Mouse (Mus musculus): ENCODE results near the gene Heatr5b. TPM values are rescaled to one million over a fixed set of nuclear protein-coding genes. Genes with fewer than 3 reads are reported as not detected.

The Heatr5b gene
- total RNA-seq, 4 experiments from 2014 or later = 6.4 to 9.1 (median 8.1) TPM

DNA sequence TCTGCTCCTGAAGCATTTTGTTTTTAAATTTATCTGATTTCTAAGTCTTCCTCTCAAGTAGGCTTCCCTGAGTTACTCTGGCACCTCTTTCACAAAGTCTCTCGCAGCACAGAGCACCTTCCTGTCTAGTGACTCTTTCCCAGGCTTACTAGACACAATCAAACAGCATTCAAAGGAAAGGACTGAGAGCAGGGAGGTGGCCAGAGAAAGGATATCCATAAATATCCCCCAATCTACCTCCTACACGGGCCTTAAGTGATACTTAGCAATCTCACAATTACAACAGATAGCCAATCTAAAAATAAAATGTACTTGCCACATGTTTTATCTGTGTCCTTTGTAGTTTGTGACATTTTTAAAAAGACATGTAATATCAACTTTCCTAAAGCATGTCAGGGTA lies 66.2 kb downstream of the Heatr5b start:
- no peak for DNase-seq (ENCODE audit: low spot score in 2 of 2)

DNA sequence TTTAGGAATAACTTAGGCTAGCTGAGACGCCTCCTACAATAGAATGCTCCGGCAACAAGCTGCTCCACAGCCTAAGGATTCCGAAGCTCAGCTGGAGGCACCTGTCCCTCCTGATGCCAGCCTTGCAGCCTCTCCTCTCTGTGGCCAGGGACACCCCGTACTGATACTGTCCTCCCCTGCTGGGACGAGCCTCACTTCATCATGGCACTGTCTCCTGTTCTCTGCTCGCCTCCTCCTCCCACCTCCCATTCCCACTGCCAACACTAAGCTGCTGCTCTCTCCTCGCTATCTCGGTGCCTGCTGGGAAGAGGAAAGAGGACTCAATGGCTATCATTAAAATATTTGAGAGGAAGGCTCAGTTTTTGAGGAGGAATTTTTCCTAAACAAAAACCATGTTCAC lies 67.6 kb downstream of the Heatr5b start:
- no peak for DNase-seq (ENCODE audit: low spot score in 2 of 2)

DNA sequence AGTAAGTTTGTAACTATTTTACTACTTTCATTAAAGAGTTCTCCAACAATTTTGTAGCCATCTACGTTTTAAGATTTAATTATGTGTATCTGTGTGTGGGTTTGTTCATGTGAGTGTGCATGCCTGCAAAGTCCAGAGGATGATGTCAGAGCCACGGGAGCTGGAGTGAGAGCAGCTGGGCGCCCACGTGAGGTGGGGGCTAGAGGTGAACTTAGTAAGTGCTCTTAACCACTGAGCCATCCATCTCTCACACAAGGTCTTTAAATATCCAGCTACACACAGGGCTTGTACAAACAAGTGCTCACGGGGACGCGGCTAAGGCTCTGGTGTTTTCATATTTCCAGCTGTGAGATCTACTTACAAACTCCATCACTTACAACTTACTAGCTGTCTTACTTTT lies 69.1 kb downstream of the Heatr5b start:
- DNase-seq (ENCODE audit: low spot score in 2 of 2) = no peak

DNA sequence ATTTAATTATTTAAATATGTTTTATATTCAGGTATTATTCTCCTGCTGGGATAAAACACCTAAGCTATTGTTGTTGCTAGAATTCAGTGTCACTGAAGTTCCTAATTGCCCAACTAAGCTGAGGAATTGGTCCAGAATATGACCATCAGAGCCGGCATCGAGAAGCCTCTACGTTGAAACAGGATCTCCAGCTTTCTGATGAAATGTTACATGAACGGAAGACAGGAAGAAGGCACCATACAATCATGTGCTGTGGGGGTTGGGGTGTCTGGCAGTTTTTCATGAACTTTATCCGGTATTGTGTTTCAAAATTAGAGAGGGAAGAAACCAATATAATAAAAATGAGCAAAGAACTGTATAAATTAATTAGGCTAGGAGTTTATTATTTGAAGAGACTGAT lies 71.9 kb downstream of the Heatr5b start:
- DNase-seq (ENCODE audit: low spot score in 2 of 2) = no peak

DNA sequence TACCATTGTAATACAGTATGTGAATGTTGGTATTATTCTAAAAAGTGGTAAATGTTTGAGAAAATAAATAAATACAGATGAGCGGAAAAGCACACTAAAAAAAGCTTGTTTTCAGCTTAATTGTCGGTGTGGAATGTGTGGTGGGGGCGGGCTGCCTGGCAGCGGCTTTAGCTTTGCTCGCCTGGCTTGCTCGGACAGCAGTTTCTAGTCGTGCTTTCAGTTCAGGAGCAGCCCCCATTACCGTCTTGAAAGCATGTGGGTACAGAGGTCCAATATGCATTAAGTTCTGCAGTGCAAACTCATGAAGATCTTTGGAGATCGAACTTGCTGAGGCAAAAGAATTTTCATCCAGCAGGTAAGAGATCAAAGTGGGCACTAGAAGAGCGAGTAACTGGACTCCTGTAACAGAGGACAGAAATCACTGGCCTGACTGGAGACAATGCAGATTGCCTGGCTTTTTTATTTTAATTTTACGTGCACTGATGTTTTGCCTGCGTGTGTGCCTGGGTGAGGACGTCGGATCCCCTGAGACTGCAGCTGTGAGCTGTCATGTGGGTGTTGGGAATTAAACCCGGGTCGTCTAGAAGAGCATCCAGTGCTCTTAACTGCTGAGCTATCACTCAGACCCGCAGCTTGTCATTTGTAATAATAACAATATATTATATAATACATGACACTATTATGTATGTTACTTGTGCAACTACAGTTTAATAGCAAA lies 82.1 kb downstream of the Heatr5b start:
- no peak for DNase-seq (ENCODE audit: low spot score in 2 of 2)

DNA sequence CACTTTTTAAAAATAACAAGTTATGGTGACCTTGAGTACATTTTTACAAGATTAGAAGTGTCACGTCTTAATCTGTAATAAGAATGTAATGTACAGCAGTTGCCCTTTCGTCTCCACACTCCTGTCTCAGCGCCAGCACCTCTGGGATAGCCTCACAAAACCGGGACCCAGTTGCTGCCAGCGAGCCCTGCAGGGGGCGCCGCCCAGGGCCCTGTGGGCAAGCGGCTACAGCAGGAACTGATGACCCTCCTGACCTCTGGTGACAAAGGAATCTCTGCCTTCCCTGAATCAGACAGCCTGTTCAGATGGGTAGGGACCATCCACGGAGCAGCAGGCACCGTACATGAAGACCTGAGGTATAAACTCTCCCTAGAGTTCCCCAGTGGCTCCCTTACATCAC lies 83.1 kb downstream of the Heatr5b start:
- DNase-seq (ENCODE audit: low spot score in 2 of 2) = no peak

DNA sequence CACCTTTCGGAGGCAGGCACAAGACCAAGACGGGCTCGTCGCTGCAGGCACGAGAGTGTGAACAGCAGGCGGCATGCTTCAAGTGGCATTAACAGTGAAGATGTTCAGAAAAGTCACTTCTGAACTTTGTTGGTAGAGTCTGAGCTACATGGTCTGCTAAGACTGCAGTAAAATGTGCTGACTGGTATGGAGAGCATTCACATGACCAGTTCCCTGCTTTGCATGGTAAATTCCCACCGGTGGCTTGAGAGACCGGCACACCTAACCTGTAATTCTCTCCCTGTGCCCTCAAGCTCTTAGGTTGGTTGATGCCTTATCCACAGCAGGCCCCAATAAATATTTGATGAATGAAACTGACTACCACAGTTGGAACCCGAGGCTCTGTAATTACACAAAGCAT lies 86.7 kb downstream of the Heatr5b start:
- no peak for DNase-seq (ENCODE audit: low spot score in 2 of 2)

DNA sequence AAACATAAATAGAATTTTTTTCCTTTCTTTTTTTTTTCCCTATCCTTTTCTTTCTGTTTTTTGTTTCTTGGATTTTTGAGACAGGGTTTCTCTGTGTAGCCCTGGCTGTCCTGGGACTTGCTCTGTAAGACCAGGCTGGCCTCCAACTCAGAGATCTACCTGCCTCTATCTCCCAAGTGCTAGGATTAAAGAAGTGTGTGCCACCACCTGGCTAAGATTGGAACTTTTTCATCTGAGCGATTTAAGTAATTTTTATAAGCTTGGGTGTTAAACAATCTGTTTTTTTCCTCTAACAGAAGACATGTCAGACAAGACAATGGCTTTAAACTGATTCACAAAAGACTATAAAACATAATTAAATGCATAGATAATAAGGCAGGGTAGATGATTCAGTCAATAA lies 96.7 kb downstream of the Heatr5b start:
- DNase-seq (ENCODE audit: low spot score in 2 of 2) = no peak

DNA sequence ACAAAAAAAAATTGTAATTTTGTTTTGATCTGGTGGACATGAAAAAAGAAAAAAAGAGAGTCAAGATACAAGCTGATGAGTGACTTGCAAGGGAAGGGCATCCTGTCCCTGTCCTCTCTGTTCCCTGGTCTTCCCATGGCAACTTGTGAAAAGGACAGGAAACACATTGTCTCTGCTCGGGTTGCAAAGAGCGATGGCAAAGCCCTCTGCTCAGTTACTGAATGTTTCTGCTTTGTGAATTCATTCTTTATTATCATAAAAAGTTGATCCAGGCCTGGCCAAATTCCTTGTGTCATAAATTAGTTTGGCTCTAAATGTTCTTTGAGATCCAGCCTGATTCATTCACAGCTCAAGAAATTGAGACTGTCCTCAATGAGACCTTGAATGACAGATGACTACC lies 97.4 kb downstream of the Heatr5b start:
- no peak for DNase-seq (ENCODE audit: low spot score in 2 of 2)

DNA sequence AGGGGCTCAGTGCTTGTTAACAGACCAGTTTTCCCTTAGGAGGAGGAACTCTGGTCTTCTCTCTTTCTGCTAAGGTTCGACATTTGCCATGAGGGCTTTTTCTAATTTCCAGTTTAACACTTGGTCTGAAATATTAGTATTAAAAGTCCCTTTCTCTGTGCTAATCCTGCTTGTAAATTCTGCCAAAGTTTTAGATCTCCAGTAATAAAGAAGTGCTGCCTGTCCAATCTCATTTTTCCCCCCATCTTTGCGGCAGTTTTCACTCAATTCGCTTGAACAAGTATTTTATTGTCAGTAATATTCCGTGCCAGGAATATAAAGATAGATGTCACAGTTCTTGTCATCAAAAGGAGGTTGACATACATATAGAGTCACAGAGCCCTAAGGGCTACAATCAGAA lies 98.1 kb downstream of the Heatr5b start, which contains the start of gene Strn:
TSS of gene Strn (minus strand) at position 101 of the 400 bp plus-strand sequence.
- no peak for DNase-seq (ENCODE audit: low spot score in 2 of 2)

DNA sequence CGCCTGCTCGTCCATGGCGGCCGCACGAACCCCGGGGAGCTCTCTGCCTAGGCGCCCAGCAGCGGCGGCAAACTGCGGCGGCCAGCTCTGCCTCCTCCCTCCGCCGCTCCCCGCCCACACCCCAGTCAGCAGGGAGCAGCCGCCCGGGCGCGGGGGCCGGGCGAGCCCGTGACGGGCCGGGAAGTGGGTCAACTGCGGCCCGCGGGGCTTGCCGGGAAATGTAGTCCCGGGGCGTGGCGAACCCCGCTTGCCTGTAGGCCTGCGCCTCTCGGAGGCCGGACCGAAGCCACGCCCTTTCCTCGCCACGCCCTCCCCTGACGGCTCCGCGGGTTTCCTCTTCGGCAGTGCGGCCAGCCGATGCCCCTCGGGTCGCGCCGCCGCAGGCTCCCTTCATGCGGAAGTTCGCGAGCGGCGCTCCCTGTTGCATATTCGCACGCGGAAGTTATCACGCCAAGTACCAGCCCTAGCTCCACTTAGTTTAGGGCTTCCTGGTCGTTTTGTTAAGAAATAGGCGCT lies 98.6 kb downstream of the Heatr5b start:
- DNase-seq (ENCODE audit: low spot score in 2 of 2) = peak; percentile 99

DNA sequence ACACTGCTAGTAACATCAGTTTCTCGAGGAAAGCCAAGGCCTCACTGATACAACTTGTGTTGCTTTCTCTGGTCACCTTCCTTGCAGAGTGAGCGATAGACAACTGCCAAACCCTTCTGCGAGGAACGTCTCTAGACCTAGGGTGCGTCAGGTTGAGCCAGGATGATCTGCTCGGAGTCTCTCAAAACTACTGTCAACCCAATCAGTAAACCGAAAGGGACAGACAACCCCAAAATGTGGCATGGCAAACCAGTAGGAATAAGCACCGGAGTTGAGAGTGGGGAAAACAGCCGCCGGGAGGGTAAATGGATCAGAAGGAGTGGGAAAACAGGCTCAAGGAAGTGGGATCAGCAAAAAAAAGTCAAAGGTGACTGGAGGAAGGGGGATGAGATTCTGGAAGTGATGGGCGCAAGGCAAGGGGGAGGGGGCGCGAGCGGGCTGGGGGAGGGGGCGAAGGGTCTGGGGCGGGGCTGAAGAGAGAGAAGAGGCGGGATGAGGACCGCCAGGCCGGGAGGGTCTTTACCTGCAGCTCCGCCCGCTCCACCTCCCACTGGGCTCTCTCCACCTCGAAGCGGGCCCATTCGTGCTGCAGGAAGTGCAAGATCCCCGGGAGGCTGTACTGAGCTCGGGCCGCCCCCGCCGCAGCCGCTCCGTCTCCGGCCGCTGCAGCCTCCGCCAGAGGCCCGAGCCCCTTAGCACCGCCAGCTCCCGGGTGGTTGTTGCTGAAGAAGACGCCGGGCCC lies 99.3 kb downstream of the Heatr5b start:
- DNase-seq (ENCODE audit: low spot score in 2 of 2) = no peak

DNA sequence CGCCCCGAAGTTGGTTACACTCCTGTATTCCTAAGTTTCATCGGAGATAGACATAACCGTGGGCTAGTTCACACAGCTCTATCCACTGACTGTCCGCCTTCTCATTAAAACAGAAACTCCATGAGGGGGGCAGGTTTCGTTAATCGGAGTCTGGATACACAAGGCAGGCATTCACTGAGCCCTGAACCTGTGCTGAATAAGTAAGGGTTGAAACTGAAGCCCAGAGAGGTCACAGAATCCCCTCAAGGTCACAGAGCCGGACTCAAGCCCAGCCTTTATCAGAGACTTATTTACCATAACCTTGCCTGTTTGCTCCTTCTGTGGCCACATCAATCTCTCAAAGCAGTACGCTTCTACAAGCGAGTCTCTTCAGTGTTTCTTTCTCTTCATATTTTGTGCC lies 100.4 kb downstream of the Heatr5b start:
- DNase-seq (ENCODE audit: low spot score in 2 of 2) = no peak

DNA sequence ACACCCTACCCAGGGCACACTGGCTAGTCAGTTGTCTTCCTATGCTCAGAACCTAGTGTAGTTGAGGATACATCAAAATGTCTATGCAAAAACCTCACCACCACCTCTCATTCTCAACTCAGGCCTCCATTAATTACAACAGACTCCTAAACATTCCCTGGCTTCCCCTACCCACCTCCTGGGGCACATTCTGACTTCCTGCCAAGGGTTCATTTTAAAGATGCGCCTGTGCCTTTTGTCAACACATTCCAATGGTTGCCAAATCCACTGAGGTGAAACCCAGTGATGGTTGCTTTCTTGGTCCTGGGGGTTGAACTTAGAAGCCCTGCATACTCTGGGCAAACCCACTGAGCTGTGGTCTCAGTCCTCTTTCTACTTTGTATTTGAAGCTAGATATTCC lies 103.1 kb downstream of the Heatr5b start:
- no peak for DNase-seq (ENCODE audit: low spot score in 2 of 2)

DNA sequence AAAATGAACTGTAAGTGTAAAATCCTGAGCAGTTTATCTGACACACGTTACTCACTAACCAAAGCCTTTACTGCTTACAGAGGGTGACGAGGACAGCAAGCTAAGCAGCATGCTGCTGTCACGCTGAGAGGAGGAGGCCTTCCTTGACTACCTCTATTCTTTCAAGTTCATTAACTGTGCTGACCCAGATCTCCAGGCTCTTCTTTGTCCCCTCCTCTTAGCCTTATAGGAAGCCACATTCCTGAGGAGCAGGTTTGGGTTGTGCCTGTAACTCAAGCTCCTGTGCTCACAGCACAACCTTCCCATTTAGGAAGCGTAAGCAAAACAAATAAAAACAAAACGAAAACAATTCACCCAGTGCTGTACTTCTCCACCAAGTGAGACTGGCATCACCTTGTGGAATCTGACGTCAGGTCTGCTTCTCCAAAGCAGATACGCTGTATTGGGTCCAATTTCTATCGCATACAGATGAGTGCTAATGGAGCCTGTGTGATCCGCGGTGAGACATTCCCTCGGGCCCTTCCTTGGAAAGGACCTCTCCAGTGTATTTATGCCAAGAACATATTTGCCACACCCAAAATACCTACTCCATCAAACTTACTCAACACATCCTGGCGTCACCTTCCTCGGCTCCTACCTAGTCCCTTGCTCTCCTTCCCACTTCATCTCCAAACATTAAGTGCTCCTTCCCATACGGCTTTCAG lies 108.3 kb downstream of the Heatr5b start:
- no peak for DNase-seq (ENCODE audit: low spot score in 2 of 2)

DNA sequence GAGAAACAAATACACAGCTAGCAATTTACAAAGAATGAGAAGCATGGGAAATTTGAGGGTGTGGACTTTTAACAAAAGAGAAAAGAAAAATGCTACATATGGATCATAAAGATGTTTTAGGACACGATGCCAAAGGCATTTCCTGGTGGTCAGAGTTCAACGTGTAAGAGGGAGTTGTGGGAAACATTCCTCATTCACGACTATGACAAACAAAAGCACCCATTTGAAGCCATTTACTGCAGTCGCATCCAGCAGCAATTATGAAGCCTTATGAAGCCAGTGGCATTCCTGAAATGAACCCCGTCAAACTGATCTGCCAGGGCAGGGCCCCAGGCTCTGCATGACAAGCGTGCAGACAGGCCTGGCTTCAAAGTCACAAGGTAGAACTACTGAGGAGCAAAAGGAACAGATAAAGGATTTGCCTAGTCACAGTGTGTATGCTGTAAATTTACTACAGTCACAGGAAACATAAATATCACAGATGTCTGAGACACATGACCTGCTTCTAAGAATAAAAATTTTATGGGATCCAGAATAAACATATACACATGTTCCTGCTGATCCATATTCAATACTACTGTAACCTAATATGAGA lies 110.6 kb downstream of the Heatr5b start:
- DNase-seq (ENCODE audit: low spot score in 2 of 2) = no peak

DNA sequence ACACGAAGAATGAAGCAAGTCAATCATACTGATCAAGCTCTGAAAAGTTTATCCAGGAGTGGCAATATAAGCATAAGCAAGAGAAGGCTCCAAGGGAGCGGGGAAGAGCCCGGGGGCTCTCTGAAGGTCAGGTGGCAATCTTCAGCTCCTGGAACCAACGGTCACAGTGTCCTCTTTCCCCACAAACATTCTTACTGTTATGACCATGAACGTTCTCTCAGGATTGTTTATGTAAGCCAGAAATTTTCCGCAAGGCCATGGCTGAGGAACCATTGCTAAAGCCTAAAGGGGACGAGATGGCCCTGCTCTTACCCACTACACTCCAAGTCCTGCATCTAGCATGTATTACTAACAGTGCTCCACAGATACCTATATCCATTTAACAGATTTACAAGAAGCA lies 113.5 kb downstream of the Heatr5b start:
- DNase-seq (ENCODE audit: low spot score in 2 of 2) = no peak

DNA sequence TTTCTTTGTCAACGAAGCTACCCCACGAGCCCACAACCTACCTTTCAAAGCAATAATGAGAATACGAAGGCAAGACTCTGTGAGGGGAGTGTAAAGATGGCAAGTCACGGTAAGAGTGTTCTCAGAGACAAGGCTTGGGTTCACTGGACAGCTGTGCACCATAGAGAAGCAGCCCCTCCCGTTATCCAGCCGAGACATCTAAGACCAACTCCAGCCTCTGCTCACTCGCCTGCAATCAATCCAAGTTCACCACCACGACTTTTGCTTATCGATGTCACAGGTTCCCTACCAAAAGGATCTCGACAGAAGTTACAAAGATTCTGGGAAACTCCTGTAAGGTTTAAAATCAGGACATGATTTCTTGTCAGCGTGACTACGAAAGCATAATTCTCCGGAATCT lies 116.1 kb downstream of the Heatr5b start:
- DNase-seq (ENCODE audit: low spot score in 2 of 2) = no peak

DNA sequence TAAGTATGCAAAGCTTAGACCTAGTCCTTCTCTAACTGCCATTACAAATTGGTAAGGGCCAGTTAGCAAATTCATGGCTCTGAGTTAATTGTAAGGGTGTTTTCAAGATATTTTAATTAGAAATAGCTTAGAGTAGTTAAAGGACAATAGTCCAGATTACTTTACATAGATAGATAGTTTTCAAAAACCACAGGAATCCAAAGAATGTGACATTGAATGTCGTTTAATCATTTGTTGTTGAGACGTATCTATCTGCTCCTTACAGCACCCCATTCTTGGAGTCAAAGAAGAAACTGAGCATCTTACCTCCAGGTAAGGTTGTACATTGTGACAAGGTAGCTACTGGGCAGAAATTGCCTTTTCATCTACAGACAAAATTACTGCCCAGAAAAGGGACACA lies 124.9 kb downstream of the Heatr5b start:
- DNase-seq (ENCODE audit: low spot score in 2 of 2) = no peak

DNA sequence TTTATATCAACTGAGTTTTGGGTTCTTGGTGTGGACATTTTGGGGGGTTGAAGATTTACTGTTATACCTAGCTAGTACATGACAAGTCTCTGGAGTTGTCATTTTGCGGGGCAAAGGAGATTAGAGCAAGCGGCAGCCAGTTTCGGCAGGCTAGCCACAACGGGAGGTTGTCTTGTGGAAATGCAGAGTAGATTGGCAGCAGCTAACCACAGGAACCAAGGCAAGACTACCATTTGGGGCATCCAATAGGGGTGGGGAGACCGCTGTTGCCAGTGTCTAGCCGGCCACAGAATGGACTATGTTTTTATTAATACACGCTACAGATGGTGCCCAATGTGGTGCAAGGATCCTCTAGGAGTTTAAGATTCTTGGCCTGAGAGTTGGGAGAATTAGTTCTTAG lies 126.7 kb downstream of the Heatr5b start:
- no peak for DNase-seq (ENCODE audit: low spot score in 2 of 2)

DNA sequence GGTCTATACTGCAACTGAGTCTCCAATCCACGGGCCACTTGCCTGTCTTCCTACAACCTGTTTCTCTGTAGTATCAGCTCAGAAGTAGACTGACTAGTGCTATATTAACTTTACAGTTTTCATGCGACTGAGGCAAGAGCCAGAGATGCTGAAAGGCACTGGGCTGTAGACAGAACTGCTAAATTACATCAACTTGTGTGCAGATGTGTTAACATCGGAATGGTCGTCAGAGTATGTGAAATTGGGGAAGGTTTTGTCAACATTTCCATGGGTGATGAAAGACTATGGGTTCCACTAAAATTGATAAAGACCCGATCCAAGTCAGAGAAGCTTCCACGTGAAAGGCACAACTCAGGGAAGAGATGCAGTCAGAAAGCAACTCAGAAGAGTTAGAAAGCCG lies 132.2 kb downstream of the Heatr5b start:
- DNase-seq (ENCODE audit: low spot score in 2 of 2) = no peak

All from gastrocnemius, adult 8-10 months (tissue).